Mouse (Mus musculus): ENCODE data around the gene Gm13275. TPM values are rescaled to one million over a fixed set of nuclear protein-coding genes. Genes with fewer than 3 reads are reported as not detected.
"Not testable (repeated sequence)": the region's sequence is repeated elsewhere in the genome, so short reads cannot be mapped to it uniquely, and the experiment has no call there.

The Gm13275 gene
- polyA plus RNA-seq, 1 experiment from 2014 or later, result not detected

DNA sequence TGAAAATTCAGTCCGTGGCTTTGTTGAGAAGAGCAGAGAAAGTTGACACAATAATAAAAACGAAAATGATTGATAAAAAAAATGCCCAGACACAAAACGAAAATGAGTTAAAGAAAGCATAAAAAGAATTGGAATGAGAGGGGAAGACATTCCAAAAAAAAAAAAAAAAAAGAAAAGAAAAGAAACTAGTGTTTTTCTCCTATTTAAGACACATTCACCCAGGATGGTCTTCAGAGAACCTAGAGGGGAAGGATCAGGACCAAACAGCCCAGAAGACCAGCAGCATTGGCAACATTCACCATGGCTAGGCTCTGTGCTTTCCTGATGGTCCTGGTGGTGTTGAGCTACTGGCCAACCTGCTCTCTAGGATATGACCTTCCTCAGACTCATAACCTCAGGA lies 21.6 kb downstream of the Gm13275 start, which contains the start of gene Ifna7:
Gene Ifna7 (plus strand): TSS at position 301 of the 400 bp plus-strand sequence.
- no peak within 1 kb of the TSS for H3K9ac ChIP-seq
- H3K9me3 ChIP-seq (ENCODE audit: low read depth, low read length), result no peaks in the 10 kb centered on the region
- H3K4me1 ChIP-seq (ENCODE audit: insufficient read depth), result no peaks in the 10 kb centered on the region
- ATAC-seq (ENCODE audit: insufficient read depth) (no peak), DNase-seq (no peak)
- no peak within 1 kb of the TSS for H3K27ac ChIP-seq (ENCODE audit: low read depth)
- no peak for TF ChIP-seq CTCF (IDR thresholded peaks at IDR 0.05; ENCODE audit: low read depth)
- H3K36me3 ChIP-seq (ENCODE audit: insufficient read depth), result no peaks in the 10 kb centered on the region
- H3K27me3 ChIP-seq (ENCODE audit: insufficient read depth, low read length), result no peaks in the 10 kb centered on the region; the same call in 1 of the 2 replicates
- H3K4me3 ChIP-seq (ENCODE audit: low read depth, low read length), result no peak within 1 kb of the TSS
- WGBS, result 51% methylated on average over 3 of the region's 3 CpGs
- H3K4me2 ChIP-seq, result no peak within 1 kb of the TSS

DNA sequence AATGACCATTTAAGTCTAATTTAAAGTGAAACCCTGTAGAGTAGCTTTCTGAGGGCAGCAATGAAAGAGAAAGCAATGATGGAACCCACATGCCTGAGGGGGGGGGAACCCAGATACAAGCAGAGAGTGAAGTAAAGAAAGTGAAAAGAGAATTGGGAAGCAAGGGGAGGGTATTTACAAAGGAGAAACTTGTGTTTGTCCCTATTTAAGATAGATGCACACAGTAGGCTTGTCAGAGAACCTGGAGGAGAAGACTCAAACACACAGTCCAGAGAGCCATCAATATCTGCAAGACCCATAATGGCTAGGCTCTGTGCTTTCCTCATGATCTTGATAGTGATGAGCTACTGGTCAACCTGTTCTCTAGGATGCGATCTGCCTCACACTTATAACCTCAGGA lies 25.4 kb downstream of the Gm13275 start, which contains the start of gene Ifna11:
Gene Ifna11 (plus strand): TSS at position 301 of the 400 bp plus-strand sequence.
- DNase-seq (no peak), ATAC-seq (ENCODE audit: insufficient read depth) (no peak)
- no peak within 1 kb of the TSS for H3K9ac ChIP-seq
- TF ChIP-seq CTCF (IDR thresholded peaks at IDR 0.05; ENCODE audit: low read depth), result no peak
- H3K36me3 ChIP-seq (ENCODE audit: insufficient read depth), result no peaks in the 10 kb centered on the region
- H3K27ac ChIP-seq (ENCODE audit: low read depth), result no peak within 1 kb of the TSS
- no peaks in the 10 kb centered on the region for H3K4me1 ChIP-seq (ENCODE audit: insufficient read depth)
- 83% methylated on average over 1 of the region's 1 CpGs for WGBS
- no peaks in the 10 kb centered on the region; the same call in 1 of the 2 replicates for H3K27me3 ChIP-seq (ENCODE audit: insufficient read depth, low read length)
- H3K4me2 ChIP-seq, result no peak within 1 kb of the TSS
- no peaks in the 10 kb centered on the region for H3K9me3 ChIP-seq (ENCODE audit: low read depth, low read length)
- H3K4me3 ChIP-seq (ENCODE audit: low read depth, low read length), result no peak within 1 kb of the TSS

DNA sequence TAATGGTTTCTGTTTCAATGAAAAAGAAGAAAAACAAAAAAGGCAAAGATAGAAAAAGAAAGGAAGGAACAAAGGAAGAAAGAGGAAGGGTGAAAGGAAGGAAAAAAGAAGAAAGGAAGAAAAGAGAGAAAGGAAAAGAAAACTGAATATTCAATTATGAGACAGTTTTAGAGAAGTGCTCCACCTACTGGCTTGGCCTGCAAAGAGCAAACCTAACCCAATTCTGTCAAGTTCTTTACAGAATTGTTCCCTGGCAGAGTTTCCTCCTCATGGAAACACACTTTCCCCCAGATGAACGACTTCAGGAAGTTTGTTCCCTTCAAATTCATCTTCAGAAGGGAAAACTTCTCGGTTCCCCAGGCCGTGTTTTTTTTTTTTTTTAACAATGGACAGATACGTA lies 28.7 kb downstream of the Gm13275 start:
- H3K4me1 ChIP-seq (ENCODE audit: insufficient read depth), result no peaks in the 10 kb centered on the region
- no peak overlapping the region for H3K27ac ChIP-seq (ENCODE audit: low read depth)
- DNase-seq, result peak; percentile 62
- no peaks in the 10 kb centered on the region for H3K27me3 ChIP-seq (ENCODE audit: insufficient read depth, low read length)
- TF ChIP-seq CTCF (IDR thresholded peaks at IDR 0.05; ENCODE audit: low read depth), result peak; percentile 58
- no peak for ATAC-seq (ENCODE audit: insufficient read depth)
- H3K9ac ChIP-seq, result no peak overlapping the region
- no peak overlapping the region for H3K4me3 ChIP-seq (ENCODE audit: low read depth, low read length)
- H3K9me3 ChIP-seq (ENCODE audit: low read depth, low read length), result no peaks in the 10 kb centered on the region
- no peaks in the 10 kb centered on the region for H3K36me3 ChIP-seq (ENCODE audit: insufficient read depth)
- no peak overlapping the region for H3K4me2 ChIP-seq
- WGBS, result 20% methylated on average over 4 of the region's 4 CpGs

DNA sequence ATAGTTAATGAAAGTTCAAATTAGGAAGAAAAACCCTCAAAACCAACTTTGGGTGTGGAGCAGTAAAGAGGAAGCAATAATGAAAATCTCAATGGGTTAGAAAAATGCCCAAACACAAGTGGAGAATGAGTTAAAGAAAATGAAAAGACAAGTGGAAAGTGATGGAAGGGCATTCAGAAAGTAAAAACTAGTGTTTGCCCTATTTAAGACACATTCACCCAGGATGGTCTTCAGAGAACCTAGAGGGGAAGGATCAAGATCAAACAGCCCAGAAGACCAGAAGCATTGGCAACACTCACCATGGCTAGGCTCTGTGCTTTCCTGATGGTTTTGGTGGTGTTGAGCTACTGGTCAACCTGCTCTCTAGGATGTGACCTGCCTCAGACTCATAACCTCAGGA lies 32.8 kb downstream of the Gm13275 start, which contains the start of gene Ifna6:
Gene Ifna6 (plus strand): TSS at position 301 of the 400 bp plus-strand sequence.
- H3K9ac ChIP-seq; H3K4me1 ChIP-seq (ENCODE audit: insufficient read depth); DNase-seq; H3K27ac ChIP-seq (ENCODE audit: low read depth); H3K4me2 ChIP-seq; ATAC-seq (ENCODE audit: insufficient read depth); H3K4me3 ChIP-seq (ENCODE audit: low read depth, low read length); H3K36me3 ChIP-seq (ENCODE audit: insufficient read depth); H3K9me3 ChIP-seq (ENCODE audit: low read depth, low read length); H3K27me3 ChIP-seq (ENCODE audit: insufficient read depth, low read length): not testable (repeated sequence)

DNA sequence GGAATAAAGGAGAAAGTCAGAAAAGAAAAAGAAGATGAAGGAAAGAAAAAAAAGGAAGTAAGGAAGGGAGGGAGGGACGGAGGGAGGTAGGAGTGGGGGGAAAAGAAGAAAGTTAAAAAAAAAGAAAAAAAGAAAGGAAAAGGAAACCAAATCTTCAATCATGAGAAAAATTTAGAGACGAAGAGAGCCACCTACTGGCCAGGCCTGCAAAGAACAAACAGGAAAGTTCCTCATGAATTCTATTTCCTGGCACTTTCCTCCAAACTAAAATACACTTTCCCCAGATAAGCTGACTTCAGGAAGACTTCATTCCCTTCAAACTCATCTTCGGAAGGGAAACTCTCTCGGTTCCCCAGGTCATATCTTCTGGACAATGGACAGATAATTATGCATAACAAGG lies 36.2 kb downstream of the Gm13275 start:
- ATAC-seq (ENCODE audit: insufficient read depth) (no peak), DNase-seq (peak; percentile 63)
- WGBS, result 30% methylated on average over 4 of the region's 4 CpGs
- Histone ChIP-seq H3K9me3 (ENCODE audit: low read depth, low read length) (no peaks in the 10 kb centered on the region), H3K27ac (ENCODE audit: low read depth) (no peak overlapping the region), H3K9ac (no peak overlapping the region), H3K4me3 (ENCODE audit: low read depth, low read length) (no peak overlapping the region), H3K4me2 (no peak overlapping the region), H3K4me1 (ENCODE audit: insufficient read depth) (no peaks in the 10 kb centered on the region), H3K36me3 (ENCODE audit: insufficient read depth) (no peaks in the 10 kb centered on the region), H3K27me3 (ENCODE audit: insufficient read depth, low read length) (no peaks in the 10 kb centered on the region)
- peak; percentile 45 for TF ChIP-seq CTCF (IDR thresholded peaks at IDR 0.05; ENCODE audit: low read depth)

DNA sequence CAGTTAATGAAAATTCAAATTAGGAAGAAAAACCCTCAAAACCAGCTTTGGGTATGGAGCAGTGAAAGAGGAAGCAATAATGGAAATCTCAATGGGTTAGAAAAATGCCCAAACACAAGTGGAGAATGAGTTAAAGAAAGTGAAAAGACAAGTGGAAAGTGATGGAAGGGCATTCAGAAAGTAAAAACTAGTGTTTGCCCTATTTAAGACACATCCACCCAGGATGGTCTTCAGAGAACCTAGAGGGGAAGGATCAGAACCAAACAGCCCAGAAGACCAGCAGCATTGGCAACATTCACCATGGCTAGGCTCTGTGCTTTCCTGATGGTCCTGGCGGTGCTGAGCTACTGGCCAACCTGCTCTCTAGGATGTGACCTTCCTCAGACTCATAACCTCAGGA lies 40.9 kb downstream of the Gm13275 start, which contains the start of gene Ifna5:
Gene Ifna5 (plus strand): TSS at position 301 of the 400 bp plus-strand sequence.
- 82% methylated on average over 1 of the region's 1 CpGs for WGBS

DNA sequence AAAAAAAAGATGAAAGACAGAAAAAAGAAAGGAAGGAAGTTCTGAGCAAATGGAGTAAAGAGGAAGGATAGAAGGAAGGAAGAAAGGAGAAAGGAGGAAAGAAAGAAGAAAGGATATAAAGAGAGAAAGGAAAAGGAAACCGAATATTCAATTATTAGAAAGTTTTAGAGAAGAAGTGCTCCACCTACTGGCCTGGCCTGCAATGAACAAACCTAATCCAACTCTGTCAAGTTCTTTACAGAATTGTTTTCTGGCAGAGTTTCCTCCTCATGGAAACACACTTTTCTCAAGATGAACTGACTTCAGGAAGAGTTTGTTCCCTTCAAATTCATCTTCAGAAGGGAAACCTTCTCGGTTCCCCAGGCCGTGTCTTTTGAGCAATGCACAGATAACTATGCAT lies 44.5 kb downstream of the Gm13275 start:
- Histone ChIP-seq H3K9me3 (ENCODE audit: low read depth, low read length) (no peaks in the 10 kb centered on the region), H3K4me2 (no peak overlapping the region), H3K9ac (no peak overlapping the region), H3K4me3 (ENCODE audit: low read depth, low read length) (no peak overlapping the region), H3K27ac (ENCODE audit: low read depth) (no peak overlapping the region), H3K36me3 (ENCODE audit: insufficient read depth) (no peaks in the 10 kb centered on the region), H3K4me1 (ENCODE audit: insufficient read depth) (no peaks in the 10 kb centered on the region), H3K27me3 (ENCODE audit: insufficient read depth, low read length) (no peaks in the 10 kb centered on the region)
- 42% methylated on average over 3 of the region's 3 CpGs for WGBS
- ATAC-seq (ENCODE audit: insufficient read depth), result no peak
- peak; percentile 52 for DNase-seq
- TF ChIP-seq CTCF (IDR thresholded peaks at IDR 0.05; ENCODE audit: low read depth), result peak; percentile 53

More for the DNA sequence above, 40.9 kb downstream of the Gm13275 start, which contains the start of gene Ifna5:
- H3K4me3 ChIP-seq (ENCODE audit: low read depth, low read length); H3K9me3 ChIP-seq (ENCODE audit: low read depth, low read length); H3K4me1 ChIP-seq (ENCODE audit: insufficient read depth); DNase-seq; H3K4me2 ChIP-seq; ATAC-seq (ENCODE audit: insufficient read depth); H3K27me3 ChIP-seq (ENCODE audit: insufficient read depth, low read length); H3K9ac ChIP-seq; H3K27ac ChIP-seq (ENCODE audit: low read depth); H3K36me3 ChIP-seq (ENCODE audit: insufficient read depth): not testable (repeated sequence)

DNA sequence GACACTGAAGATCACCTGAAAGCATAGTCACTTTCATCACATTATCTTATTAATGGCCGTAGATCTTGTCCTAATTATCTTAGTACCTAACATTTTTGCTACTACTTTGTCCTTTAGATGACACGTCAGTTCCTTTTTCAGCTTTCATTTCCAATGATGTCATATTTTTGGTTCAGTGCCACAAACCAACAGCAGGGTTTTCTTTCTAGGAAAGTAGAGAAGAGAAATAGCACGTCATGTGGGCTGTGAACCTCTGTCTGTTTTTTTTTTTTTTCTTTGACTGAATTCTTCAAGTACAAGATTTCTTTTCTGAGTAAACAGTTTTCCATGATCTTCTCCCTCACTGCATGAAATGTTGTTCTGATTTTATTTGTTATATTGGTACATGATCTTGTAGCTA lies 45.8 kb downstream of the Gm13275 start:
- 50% methylated on average over 3 of the region's 3 CpGs for WGBS
- Histone ChIP-seq H3K4me2 (no peak overlapping the region), H3K27me3 (ENCODE audit: insufficient read depth, low read length) (no peaks in the 10 kb centered on the region), H3K4me3 (ENCODE audit: low read depth, low read length) (no peak overlapping the region), H3K27ac (ENCODE audit: low read depth) (no peak overlapping the region), H3K9ac (no peak overlapping the region), H3K9me3 (ENCODE audit: low read depth, low read length) (no peaks in the 10 kb centered on the region), H3K36me3 (ENCODE audit: insufficient read depth) (no peaks in the 10 kb centered on the region), H3K4me1 (ENCODE audit: insufficient read depth) (no peaks in the 10 kb centered on the region)
- no peak for TF ChIP-seq CTCF (IDR thresholded peaks at IDR 0.05; ENCODE audit: low read depth)
- ATAC-seq (ENCODE audit: insufficient read depth), result no peak
- no peak for DNase-seq

All from lung, embryonic 14.5 days (tissue).